Mouse (Mus musculus): ENCODE data around the gene Prkd3.

Gene Prkd3

DNA sequence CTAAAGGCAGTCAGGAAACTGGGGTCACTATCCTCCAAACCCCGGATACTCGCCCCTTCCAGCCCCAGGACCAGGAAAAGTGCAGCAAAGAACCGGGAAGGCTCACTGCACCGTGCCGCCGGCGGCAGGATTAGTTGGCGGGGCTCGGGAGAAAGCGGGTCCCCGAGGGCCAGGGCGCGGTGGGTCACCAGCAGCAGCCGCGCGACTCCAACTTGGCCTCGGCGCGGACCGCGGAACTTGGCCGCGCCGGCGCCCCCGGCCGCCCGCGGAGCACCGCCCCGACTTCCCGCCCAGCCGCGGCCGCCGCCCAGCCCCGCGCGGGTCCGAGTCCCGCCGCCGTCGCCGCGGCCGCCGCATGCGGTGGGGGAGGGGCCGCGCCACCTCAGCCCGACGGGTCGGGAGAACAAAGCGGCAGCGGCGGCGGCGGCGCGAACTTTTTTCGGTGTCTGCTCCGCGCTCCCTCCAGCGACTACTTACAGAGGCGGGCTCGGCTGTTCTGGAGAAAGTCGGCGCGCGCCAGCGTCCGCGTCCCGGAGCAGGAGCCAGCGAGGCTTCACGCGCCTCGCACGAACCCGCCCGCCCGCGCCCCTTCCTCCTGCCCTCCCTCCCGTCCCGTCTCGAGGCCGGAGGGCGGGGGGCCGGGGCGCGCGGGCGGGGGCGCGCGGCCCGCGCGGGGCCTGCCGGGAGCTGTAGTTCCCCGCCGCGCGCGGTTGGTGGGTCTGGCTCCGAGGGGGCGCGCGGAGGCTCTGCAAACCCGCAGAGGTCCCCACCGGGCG lies at the start of gene Prkd3:
Gene Prkd3 (minus strand): TSS at position 609 of the 776 bp plus-strand sequence.
- DNase-seq: peak; percentile 47

GRCm38 (mm10) chr17:79069766-79070480 lies 49.3 kb upstream of the Prkd3 start:
- peak; percentile 45 for DNase-seq

DNA sequence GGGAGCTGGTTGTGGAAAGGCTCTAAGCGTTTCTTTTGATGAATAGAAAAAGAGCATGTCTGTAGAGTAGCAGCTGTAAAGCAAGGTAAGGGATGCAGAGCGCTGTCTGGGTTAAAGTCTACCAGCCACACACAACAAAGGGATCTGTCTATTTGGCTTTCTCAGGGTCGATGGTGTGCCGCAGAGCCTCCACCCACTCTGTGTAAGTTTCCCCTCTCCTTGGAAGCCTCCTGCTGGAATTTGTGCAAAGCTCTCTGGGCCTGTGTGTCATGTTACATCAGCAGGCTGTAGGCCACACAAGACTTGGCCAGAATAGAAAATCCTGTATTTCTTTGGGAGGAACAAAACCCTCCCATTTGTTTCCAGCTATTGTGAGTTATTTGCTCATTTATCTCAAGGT lies 48.4 kb upstream of the Prkd3 start:
- no peak for DNase-seq

GRCm38 (mm10) chr17:79068581-79068980 lies 48.0 kb upstream of the Prkd3 start:
- no peak for DNase-seq

- DNase-seq: no peak
Observed at GRCm38 (mm10) chr17:79064250-79064649, 43.6 kb upstream of the Prkd3 start.

GRCm38 (mm10) chr17:79060221-79060620 lies 39.6 kb upstream of the Prkd3 start:
- DNase-seq: no peak

DNA sequence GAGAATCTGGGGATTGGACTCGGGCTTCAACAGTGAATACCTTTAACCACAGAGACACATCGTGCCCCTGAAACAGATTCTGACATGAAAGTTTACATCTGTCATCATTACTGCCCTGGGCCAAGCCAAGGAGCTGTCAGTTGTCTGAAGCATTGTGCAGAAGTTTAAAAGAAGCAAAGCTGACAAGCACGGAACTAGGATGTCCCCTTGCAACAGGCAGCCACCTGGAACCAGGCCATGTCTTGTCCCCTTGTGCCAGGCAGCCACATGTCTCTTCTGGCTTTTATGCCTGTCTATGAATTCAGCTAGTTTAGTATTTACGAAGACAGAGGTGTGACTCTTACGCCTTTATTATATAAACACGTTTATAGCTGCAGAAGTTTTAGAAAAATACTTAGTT lies 37.7 kb upstream of the Prkd3 start:
- DNase-seq: no peak

GRCm38 (mm10) chr17:79052088-79052812 lies 31.6 kb upstream of the Prkd3 start:
- DNase-seq: peak; percentile 51

DNA sequence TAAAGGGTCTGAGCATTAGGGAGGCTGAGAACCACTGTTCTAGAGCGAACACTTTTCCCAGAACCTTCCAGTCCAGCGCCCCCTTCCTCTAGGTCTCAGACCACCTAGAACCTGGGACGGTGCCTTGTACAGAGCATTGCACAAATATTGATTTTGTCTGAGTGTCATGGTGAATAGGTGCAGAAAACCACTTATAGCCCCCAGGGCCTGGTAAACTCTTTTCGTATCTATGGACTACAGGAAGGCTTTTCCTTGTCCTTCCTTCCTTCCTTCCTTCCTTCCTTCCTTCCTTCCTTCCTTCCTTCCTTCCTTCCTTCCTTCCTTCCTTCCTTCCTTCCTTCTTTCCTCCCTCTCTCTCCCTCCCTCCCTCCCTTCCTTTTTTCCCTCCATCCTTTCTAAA lies 31.0 kb upstream of the Prkd3 start, which contains the start of gene Qpct:
Gene Qpct (plus strand): TSS at position 301 of the 400 bp plus-strand sequence.
- no peak for DNase-seq

DNA sequence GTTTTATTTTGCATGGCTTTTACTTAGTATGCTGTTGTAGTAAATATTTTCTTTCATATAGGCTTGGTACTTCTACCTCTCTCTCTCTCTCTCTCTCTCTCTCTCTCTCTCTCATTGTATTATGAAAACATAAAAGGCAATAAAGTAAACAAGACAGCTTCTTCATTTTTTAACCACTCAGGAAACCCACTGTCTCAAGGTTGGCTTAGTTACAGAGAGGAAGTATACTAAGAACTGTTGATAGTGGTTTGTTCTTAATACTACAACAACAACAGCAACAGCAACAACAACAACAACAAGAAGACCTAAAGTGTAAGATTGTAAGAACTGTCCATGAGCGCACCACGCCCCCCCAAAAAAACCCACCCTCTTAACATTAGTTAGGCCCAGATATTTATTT lies 23.1 kb upstream of the Prkd3 start:
- no peak for DNase-seq

DNA sequence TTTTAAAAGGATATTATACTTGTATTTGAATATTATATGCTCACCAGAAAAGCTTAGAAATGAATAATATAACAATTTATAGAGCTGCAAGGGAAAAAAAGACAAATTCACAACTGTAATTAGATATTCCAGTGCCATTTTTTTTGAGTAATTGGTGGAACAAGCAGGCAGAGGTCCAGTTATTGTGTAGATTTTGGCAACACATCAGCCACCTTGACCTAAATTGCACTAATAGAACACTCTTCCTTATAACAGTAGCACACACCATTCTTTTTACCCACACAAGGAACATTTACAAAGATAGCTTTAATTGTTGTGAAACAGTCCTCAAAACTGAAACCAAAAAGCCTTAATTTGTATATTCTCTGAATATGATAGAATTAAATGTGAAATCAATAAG lies 19.0 kb upstream of the Prkd3 start:
- DNase-seq: no peak

GRCm38 (mm10) chr17:79032782-79033181 lies 12.2 kb upstream of the Prkd3 start:
- DNase-seq: no peak

GRCm38 (mm10) chr17:79031569-79031968 lies 11.0 kb upstream of the Prkd3 start:
- DNase-seq: no peak

DNA sequence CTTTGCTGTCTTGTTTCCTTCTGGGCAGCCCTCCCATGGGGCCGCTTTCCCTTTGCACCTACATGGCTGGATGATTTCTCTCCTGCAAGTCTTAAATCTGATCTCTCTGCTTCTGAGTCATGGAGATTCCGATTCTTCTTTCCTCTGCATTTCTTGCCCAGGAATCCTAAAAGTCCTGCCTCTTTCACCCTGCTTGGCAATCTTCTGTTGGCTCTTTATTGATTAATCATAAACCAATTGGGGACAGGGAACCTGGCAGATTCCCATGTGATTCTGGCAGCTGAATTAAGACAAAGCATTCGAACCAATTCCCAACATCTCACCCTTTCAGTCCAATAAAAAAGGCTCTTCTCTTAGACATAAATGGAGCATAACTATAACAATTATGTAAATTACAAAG lies 8.6 kb upstream of the Prkd3 start:
- DNase-seq: no peak

DNA sequence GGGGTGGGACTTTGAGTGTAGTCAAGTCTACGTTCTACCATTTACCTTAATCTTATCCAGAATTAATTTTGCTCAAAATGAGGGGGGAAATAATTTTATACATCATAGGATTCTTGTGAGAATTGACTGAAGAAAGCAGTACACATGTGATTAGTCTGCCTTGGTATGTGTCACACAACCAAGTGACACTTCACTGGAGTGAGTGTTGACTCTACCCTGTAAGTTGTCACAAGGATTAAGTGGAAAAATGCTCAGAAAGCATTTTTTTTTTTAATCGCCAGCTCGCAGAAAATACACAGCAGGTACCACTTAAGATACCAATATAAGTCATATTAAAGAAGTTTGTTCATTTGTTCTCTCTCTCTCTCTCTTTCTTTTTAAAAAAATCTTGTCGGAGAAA lies 3.9 kb upstream of the Prkd3 start:
- DNase-seq: no peak

GRCm38 (mm10) chr17:79022746-79023145 lies 2.1 kb upstream of the Prkd3 start:
- DNase-seq: no peak

- DNase-seq: no peak
Observed at GRCm38 (mm10) chr17:79020984-79021335, 344 bp upstream of the Prkd3 start.

DNA sequence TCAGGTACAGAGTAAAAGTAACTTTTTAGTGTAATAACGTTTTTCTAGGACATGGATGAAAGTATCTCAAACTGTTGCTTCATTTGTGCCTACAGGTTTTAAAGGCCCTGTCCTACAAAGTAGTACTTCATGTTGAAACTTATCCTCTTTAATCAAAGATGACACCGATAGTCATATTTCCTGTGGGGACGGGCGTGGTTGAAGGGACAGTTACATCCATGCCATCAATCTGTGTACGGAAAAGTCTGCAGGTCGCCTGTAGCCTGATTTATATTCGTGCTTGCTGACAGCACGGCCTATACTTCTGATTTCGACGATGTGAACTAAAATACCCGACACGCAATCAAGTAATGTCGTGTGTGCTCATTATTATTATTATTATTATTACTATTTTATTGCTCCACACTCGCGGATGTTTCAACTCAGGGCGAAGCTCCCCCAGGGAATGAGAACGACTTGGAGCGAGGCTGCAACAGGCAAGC lies 849 bp downstream of the Prkd3 start:
- no peak for DNase-seq

DNA sequence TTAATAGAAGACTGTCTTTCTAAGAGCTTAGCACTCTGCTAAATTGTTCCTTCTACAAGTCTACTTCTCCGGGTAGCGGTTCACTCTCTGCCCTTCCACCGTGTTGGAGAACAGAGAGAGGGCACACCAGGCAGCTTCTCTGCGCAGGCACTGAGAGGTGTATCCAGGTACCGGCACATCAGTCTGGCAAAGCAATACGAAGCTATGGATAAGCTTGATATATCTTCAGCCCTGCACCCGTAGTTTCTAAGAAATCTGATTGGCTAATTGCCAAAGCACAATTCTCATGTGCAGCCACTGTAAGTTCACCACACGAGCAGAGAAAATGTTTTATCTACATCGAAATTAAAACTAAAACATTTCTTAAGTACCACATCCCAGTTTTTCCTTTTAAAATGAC lies 2.2 kb downstream of the Prkd3 start:
- no peak for DNase-seq

GRCm38 (mm10) chr17:79015831-79016230 lies 4.8 kb downstream of the Prkd3 start:
- no peak for DNase-seq

DNA sequence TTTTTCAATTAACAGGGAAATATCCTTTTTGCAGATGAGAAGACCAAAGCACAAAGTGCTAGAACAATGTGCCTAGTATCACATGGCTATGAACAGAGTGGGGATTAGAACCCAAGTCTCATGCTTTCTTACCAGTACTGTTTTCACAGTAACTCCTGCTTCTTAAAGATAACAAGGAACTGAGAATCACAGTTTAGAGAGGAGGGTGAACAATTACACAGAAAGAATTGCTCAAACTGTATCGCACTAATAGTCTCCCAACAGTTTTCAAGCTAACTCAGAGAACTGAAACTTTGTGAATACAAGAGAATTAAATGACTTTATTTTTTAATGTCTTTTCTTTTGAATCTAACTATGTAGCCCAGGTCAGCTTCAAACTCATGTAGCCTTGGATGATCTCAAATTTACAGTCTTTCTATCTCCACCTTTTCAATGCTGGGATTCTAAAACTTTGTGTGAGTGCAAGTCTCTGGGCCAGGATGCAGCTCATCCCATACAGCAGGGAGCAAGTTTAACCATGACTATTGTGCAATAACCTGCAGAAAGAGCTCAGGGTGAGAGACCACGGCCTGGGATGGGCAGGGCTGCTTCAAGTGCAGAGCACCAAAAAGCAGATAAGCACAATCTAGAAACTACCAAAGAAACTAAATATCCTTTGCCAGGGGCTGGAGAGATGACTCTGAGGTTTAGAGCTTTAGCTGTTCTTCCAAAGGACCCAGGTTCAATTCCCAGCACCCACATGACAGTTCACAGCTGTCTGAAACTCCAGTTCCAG lies 5.5 kb downstream of the Prkd3 start:
- DNase-seq: no peak

DNA sequence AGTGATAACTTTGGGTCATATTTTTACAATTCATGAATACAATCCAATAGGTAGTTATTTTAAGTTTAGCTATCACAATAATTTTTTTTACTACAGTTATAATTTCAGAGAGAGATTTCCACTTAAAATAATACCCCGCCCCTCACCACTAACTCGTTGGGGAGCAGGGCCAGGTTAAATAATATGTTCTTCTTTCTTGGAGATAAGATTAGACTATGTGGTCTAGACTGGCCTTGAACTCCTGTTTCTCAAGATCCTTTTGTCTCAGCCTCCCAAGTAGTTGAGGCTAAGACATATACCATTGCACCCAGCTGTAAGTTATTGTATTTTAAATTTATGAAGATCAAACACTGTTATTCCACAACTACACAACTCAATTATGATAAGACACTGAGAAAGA lies 7.0 kb downstream of the Prkd3 start:
- no peak for DNase-seq

DNA sequence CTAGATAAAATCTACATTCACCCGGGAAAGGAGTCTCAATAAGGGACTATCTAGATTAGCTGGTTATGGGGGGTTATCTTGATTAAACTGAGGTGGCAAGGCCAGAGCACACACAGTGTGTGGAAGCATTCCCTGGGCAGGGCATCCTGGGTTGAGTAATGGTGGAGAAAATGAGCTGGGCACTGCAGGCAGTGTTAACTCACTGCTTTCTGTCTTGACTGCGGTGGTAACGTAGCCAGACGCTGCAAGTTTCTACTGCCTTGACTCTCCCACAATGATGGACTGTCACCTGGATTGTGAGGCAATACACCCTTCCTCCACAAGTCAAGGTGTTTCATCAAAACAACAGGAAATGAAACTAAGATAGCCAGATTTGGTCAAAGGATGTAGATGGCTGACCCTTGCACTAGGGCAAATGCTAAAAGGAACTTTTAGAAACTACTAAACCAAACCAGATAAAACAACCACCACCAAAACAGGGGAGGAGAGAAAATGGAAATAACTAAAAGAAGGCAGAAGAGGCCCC lies 20.8 kb downstream of the Prkd3 start:
- DNase-seq: no peak

All from right cerebral cortex, postnatal 25 days (tissue).